Mouse (Mus musculus) heart, embryonic 14.5 days (tissue): ENCODE measurements around the gene Auts2. TPM values are rescaled to one million over a fixed set of nuclear protein-coding genes. Genes with fewer than 3 reads are reported as not detected.
A peak's percentile ranks its signal among the peaks of the same experiment; 100 is the strongest.

Experiments used
- ATAC-seq: fragments of 200-750 bp; cut with Nextera tagmentation; 2 replicates; pipeline ENCODE4 v1.8.0; 2017; ENCODE audit warnings: low read depth, moderate TSS enrichment; ENCODE audit not compliant: insufficient number of reproducible peaks, insufficient read depth, low FRiP score
- H3K27ac ChIP-seq, 2 experiments: fragments of 200-500 bp in 1 of 2; fragments of 300-500 bp in 1 of 2; sonication (generic) in 1 of 2; replicated peaks in 1 of 2; 2 replicates each; pipeline ENCODE4 v1.5.1; 2012 to 2014; ENCODE audit warnings: low read depth in 2 of 2, low read length in 2 of 2, control low read depth in 1 of 2, mild to moderate bottlenecking in 1 of 2, mixed read lengths in 1 of 2; ENCODE audit not compliant: control insufficient read depth in 1 of 2, insufficient read depth in 1 of 2
- H3K27me3 ChIP-seq: fragments of 300-500 bp; sonication (generic); 2 replicates; pipeline ENCODE4 v1.6.1; 2014; ENCODE audit warnings: mild to moderate bottlenecking, low read length, control low read depth; ENCODE audit not compliant: control insufficient read depth, insufficient read depth
- H3K36me3 ChIP-seq: fragments of 300-500 bp; sonication (generic); 2 replicates; pipeline ENCODE4 v1.6.1; 2014; ENCODE audit warnings: mild to moderate bottlenecking, control low read depth, low read length, mixed read lengths; ENCODE audit not compliant: control insufficient read depth, insufficient read depth
- H3K4me1 ChIP-seq, 2 experiments: fragments of 200-500 bp in 1 of 2; fragments of 300-500 bp in 1 of 2; sonication (generic) in 1 of 2; 2 replicates each; pipeline ENCODE4 v1.6.1; 2012 to 2014; ENCODE audit warnings: low read length in 2 of 2, control low read depth in 1 of 2, mixed read lengths in 1 of 2; ENCODE audit not compliant: control insufficient read depth in 2 of 2, insufficient read depth in 2 of 2
- H3K4me2 ChIP-seq: fragments of 300-500 bp; sonication (generic); 2 replicates; pipeline ENCODE4 v1.6.1; 2014; ENCODE audit warnings: mild to moderate bottlenecking, low read length
- H3K4me3 ChIP-seq, 2 experiments: fragments of 200-500 bp in 1 of 2; fragments of 300-500 bp in 1 of 2; sonication (generic) in 1 of 2; 2 replicates each; pipeline ENCODE4 v1.5.1; 2012 to 2014; ENCODE audit warnings: low read length in 2 of 2, mild to moderate bottlenecking in 2 of 2, control low read depth in 1 of 2, low read depth in 1 of 2, moderate library complexity in 1 of 2; ENCODE audit not compliant: control insufficient read depth in 1 of 2, insufficient read depth in 1 of 2
- H3K9ac ChIP-seq: fragments of 300-500 bp; sonication (generic); 2 replicates; pipeline ENCODE4 v1.6.1; 2014; ENCODE audit warnings: mild to moderate bottlenecking, low read length
- H3K9me3 ChIP-seq: fragments of 300-500 bp; sonication (generic); 2 replicates; pipeline ENCODE4 v1.6.1; 2016; ENCODE audit warnings: low read length, control low read depth; ENCODE audit not compliant: control insufficient read depth
- WGBS: fragments of 180-500 bp; shearing (Covaris S2); extraction: QIAGEN DNeasy Blood & Tissue Kit; methylation state at CpG from one replicate; pipeline ENCODE4 v1.1.7; 2014; 5-methylcytosine and 5-hydroxymethylcytosine counted together
- polyA plus RNA-seq: library from polyadenylated mRNA; unstranded; fragments of >200 nt; fragmentation: Nextera tagmentation; extraction: Ambion mirVana; gene quantifications from 2 replicates; pipeline ENCODE4 v1.2.1, GENCODE M21; 2014

Auts2 gene
- polyA plus RNA-seq, 1 experiment from 2014 or later = 18.0 TPM

GRCm38 (mm10) chr5:132485994-132486393, 57.1 kb downstream of the Auts2 start:
- H3K36me3 ChIP-seq = no peaks in the 10 kb centered on the region
- no peak overlapping the region for H3K4me3 ChIP-seq
- H3K9ac ChIP-seq = no peak overlapping the region
- no peaks in the 10 kb centered on the region for H3K27me3 ChIP-seq
- no peaks in the 10 kb centered on the region for H3K9me3 ChIP-seq
- no peak overlapping the region for H3K27ac ChIP-seq
- WGBS = 79% methylated on average over 6 of the region's 6 CpGs
- H3K4me1 ChIP-seq = peaks cover 4 to 23% of the 10 kb centered on the region in 2 experiments; a peak in 3 of 4 replicates
- no peak overlapping the region for H3K4me2 ChIP-seq
- no peak for ATAC-seq

GRCm38 (mm10) chr5:132485448-132485847, 57.7 kb downstream of the Auts2 start:
- 66% methylated on average over 3 of the region's 3 CpGs for WGBS
- no peak for ATAC-seq

GRCm38 (mm10) chr5:132481476-132481875, 61.7 kb downstream of the Auts2 start:
- Histone ChIP-seq H3K4me3 (no peak overlapping the region), H3K36me3 (no peaks in the 10 kb centered on the region), H3K27me3 (no peaks in the 10 kb centered on the region), H3K4me2 (no peak overlapping the region), H3K9me3 (no peaks in the 10 kb centered on the region), H3K9ac (no peak overlapping the region), H3K27ac (no peak overlapping the region), H3K4me1 (peaks cover 6 to 27% of the 10 kb centered on the region in 2 experiments; a peak in 3 of 4 replicates)
- ATAC-seq = no peak
- 89% methylated on average over 3 of the region's 3 CpGs for WGBS

More at GRCm38 (mm10) chr5:132485448-132485847, 57.7 kb downstream of the Auts2 start:
- H3K36me3 ChIP-seq = no peaks in the 10 kb centered on the region
- no peak overlapping the region for H3K27ac ChIP-seq
- no peaks in the 10 kb centered on the region for H3K9me3 ChIP-seq
- H3K27me3 ChIP-seq = no peaks in the 10 kb centered on the region
- peaks cover 4 to 23% of the 10 kb centered on the region in 2 experiments; a peak in 3 of 4 replicates for H3K4me1 ChIP-seq
- no peak overlapping the region for H3K4me2 ChIP-seq
- H3K4me3 ChIP-seq = no peak overlapping the region
- no peak overlapping the region for H3K9ac ChIP-seq

- Histone ChIP-seq H3K27ac (no peak overlapping the region), H3K4me3 (no peak overlapping the region), H3K4me2 (no peak overlapping the region), H3K4me1 (peaks cover 4 to 24% of the 10 kb centered on the region in 2 experiments; a peak in 3 of 4 replicates), H3K9me3 (no peaks in the 10 kb centered on the region), H3K36me3 (no peaks in the 10 kb centered on the region), H3K27me3 (no peaks in the 10 kb centered on the region), H3K9ac (no peak overlapping the region)
- ATAC-seq = no peak
- WGBS = 76% methylated on average over 6 of the region's 6 CpGs
Observed at GRCm38 (mm10) chr5:132480461-132480860, 62.7 kb downstream of the Auts2 start.

GRCm38 (mm10) chr5:132479227-132479857, 63.8 kb downstream of the Auts2 start:
- peak overlapping the region; percentile 42; the same call in 1 of the 2 replicates for H3K9ac ChIP-seq
- H3K36me3 ChIP-seq = no peaks in the 10 kb centered on the region
- peak overlapping the region; percentile 53 for H3K4me2 ChIP-seq
- H3K9me3 ChIP-seq = no peaks in the 10 kb centered on the region
- H3K27me3 ChIP-seq = no peaks in the 10 kb centered on the region
- WGBS = 8% methylated on average over 11 of the region's 11 CpGs
- H3K4me3 ChIP-seq = no peak overlapping the region
- ATAC-seq = no peak
- H3K4me1 ChIP-seq = peaks cover 2 to 20% of the 10 kb centered on the region in 2 experiments; a peak in 3 of 4 replicates
- no peak overlapping the region for H3K27ac ChIP-seq

- Histone ChIP-seq H3K4me2 (no peak overlapping the region), H3K9me3 (no peaks in the 10 kb centered on the region), H3K4me3 (no peak overlapping the region), H3K27ac (no peak overlapping the region), H3K36me3 (no peaks in the 10 kb centered on the region), H3K27me3 (no peaks in the 10 kb centered on the region), H3K9ac (no peak overlapping the region), H3K4me1 (peaks cover 6 to 31% of the 10 kb centered on the region in 2 experiments; a peak in 3 of 4 replicates)
- WGBS = 88% methylated on average over 1 of the region's 1 CpGs
- no peak for ATAC-seq
Observed at GRCm38 (mm10) chr5:132477533-132477932, 65.6 kb downstream of the Auts2 start.

GRCm38 (mm10) chr5:132472905-132473321, 70.2 kb downstream of the Auts2 start:
- Histone ChIP-seq H3K9ac (no peak overlapping the region), H3K4me2 (peak overlapping the region; percentile 26; the same call in 1 of the 2 replicates), H3K27ac (peak overlapping the region; percentile 48 to 54), H3K27me3 (no peaks in the 10 kb centered on the region), H3K36me3 (no peaks in the 10 kb centered on the region), H3K4me3 (no peak overlapping the region), H3K4me1 (peaks cover 4 to 27% of the 10 kb centered on the region in 2 experiments), H3K9me3 (no peaks in the 10 kb centered on the region)
- ATAC-seq = no peak
- 34% methylated on average over 5 of the region's 5 CpGs for WGBS
